Mouse (Mus musculus): ENCODE measurements around the gene Hdx. TPM values are rescaled to one million over a fixed set of nuclear protein-coding genes. Genes with fewer than 3 reads are reported as not detected.

The Hdx gene
- polyA plus RNA-seq (2021): not detected

DNA sequence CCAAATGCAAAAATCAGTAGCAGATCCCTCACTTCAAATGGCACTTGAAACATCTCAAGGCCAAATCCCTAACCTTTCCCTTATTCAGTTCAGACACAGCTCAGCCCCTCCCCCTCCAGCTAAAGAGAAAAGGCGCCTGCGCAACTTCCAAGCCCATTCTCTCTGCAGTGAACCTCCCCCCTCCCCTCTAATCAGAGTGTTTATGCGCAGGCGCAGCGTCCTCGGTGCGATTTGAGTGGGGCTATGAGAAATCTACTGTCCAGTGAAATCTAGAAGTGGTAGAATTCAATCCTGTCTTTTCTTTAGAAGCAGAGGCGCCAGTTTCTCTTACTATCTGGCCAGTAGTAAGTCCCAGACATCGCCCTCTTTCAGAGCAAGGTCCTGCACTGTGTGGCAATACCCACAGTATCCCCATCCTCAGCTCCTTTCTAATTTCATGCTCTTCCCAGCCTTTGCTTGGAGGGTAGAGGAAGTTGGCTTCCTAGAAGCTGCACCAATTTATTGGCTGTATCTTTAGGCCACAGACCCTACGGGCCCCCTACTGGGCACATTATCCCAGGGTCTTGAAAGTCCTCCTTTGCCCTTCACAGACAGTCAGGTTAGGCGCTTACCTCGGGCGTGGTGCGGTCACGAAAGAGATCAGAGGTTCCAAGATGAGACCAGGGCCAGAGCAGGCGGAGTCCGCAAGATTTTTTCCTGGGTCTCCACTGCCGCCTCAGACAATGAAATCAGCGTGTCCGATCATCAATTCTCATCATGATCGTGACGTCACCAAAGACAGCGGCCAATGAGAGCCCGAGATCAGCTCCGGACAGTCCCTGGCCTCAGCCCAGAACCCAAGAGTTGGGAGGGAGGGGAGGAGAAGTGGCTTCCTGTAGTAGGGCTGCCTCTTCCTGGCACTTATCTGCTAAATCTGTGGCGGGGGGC, at the start of gene Hdx:
TSS of gene Hdx (minus strand) at position 724 of the 927 bp plus-strand sequence.
- ATAC-seq (no peak), DNase-seq (ENCODE audit: low read depth, low spot score) (no peak)
- in situ Hi-C loops (cut with MboI; ENCODE audit: low pct_unique_long_range_greater_than_20kb): no loop called here
- TF ChIP-seq CTCF (IDR thresholded peaks at IDR 0.05): no peak
- H3K27me3 ChIP-seq: peaks cover 22% of the 10 kb centered on the region
- ChIA-PET POLR2A (no interaction called here), CTCF (no interaction called here)

DNA sequence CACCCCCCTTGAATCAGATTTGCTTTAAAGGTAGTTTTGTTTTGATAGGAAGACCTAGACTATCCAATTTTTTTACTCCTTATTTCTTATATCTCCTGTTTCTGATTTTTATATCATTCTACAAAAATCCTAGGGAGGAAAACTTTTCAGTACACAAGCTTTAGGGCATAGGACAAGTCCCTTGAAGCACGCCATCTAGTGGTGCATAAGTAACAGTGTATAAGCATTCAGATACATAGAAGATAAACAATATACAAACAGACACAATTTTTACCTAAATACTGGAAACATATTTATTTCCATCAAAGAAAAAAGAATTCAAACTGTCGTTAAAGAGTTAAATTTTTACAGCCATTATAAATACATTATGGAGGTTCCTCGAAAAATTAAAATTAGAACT, 11.2 kb downstream of the Hdx start:
- no peak for TF ChIP-seq CTCF (IDR thresholded peaks at IDR 0.05)
- DNase-seq (ENCODE audit: low read depth, low spot score) (no peak), ATAC-seq (no peak)
- ChIA-PET CTCF (no interaction called here), POLR2A (no interaction called here)
- in situ Hi-C loops (cut with MboI; ENCODE audit: low pct_unique_long_range_greater_than_20kb): no loop called here
- H3K27me3 ChIP-seq: peaks cover 23% of the 10 kb centered on the region

DNA sequence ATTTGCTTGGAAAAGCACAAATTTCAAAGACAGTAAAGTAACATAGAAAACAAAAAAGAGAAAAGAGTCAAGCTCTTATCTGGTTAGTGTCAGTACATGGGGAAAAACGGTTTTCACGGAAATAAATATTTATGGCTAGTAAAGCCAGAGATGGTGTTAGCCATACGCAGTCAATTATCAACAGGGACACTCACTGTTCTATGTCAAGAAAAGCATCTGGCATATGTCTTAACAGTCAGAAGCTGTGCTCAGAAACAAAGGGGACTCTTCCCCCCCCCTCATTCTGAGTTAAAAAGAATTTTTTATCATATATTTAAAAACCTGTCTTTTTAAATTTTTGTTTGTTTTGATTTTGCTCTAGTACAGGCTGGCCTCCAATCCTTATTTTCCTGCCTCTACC, 25.2 kb downstream of the Hdx start:
- POLR2A ChIA-PET: no interaction called here
- ATAC-seq (no peak), DNase-seq (ENCODE audit: low read depth, low spot score) (no peak)
- in situ Hi-C loops (cut with MboI; ENCODE audit: low pct_unique_long_range_greater_than_20kb): no loop called here
- peaks cover 73% of the 10 kb centered on the region for H3K27me3 ChIP-seq
- CTCF ChIA-PET: no interaction called here
- TF ChIP-seq CTCF (IDR thresholded peaks at IDR 0.05): no peak

GRCm38 (mm10) chrX:111660381-111660780, 36.5 kb downstream of the Hdx start:
- ChIA-PET CTCF (no interaction called here), POLR2A (no interaction called here)
- in situ Hi-C loops (cut with MboI; ENCODE audit: low pct_unique_long_range_greater_than_20kb): no loop called here
- no peak for ATAC-seq
- DNase-seq (ENCODE audit: low read depth, low spot score): no peak
- TF ChIP-seq CTCF (IDR thresholded peaks at IDR 0.05): no peak
- H3K27me3 ChIP-seq: peaks cover 53% of the 10 kb centered on the region

DNA sequence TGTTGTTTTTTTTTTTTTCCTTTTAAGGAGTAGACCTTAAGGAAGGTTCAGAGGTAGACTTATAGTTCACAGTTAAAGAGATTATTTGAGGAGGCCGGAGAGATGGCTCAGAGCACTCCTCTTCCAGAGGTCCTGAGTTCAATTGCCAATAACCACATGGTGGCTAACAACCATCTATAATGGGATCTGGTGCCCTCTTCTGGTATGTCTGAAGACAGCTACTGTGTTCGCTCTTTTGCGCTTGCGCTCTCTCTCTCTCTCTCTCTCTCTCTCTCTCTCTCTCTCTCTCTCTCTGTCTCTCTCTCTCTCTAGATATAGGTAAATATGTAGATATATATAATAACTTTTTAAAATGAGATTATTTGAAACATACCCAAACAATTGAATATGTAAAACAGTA, 38.2 kb downstream of the Hdx start:
- CTCF ChIA-PET: no interaction called here
- no peak for ATAC-seq
- H3K27me3 ChIP-seq: peaks cover 53% of the 10 kb centered on the region
- in situ Hi-C loops (cut with MboI; ENCODE audit: low pct_unique_long_range_greater_than_20kb): no loop called here
- peak; percentile 37 for TF ChIP-seq CTCF (IDR thresholded peaks at IDR 0.05)
- no peak for DNase-seq (ENCODE audit: low read depth, low spot score)
- POLR2A ChIA-PET: no interaction called here

DNA sequence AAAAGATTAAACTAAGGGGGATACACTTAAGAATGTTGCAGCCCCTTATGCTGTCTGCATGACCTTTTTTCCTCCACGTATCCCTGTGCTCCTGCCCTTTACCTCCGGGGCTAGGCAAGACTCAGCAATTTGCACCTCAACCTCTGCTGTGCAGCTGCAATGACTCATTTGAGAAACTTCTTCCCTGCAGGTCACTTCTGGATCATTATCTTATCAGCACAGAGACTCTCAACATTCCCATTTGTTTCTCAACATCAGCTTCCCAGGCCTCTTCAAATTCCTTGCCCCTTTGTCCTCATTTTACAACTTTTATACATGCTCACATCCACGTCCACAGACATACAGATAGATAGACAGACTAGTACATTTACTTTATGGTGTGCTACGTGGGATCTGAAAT, 51.9 kb downstream of the Hdx start:
- in situ Hi-C loops (cut with MboI; ENCODE audit: low pct_unique_long_range_greater_than_20kb): no loop called here
- CTCF ChIA-PET: no interaction called here
- POLR2A ChIA-PET: no interaction called here
- TF ChIP-seq CTCF (IDR thresholded peaks at IDR 0.05): no peak
- ATAC-seq (no peak), DNase-seq (ENCODE audit: low read depth, low spot score) (no peak)
- H3K27me3 ChIP-seq: peaks cover 23% of the 10 kb centered on the region

DNA sequence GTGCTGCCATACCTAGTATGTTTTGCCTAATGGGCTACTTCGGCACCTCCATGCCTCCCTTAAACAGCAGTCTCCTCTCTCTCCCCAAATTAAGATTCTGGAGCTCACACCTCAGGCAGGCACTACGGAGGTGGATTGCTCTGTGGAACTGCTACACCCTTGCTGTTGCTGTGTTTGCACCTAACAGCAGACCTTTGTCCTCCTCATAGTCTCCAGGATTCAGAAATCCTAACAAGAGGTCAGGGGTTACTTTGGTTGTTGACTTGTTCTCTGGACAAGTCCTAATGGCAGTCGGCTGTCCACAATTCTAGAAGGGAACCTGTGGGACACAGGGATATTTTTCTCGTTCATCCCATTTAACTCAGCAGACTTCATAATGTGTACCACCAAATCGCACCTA, 56.3 kb downstream of the Hdx start:
- no peak for TF ChIP-seq CTCF (IDR thresholded peaks at IDR 0.05)
- ChIA-PET CTCF (no interaction called here), POLR2A (no interaction called here)
- in situ Hi-C loops (cut with MboI; ENCODE audit: low pct_unique_long_range_greater_than_20kb): no loop called here
- DNase-seq (ENCODE audit: low read depth, low spot score) (no peak), ATAC-seq (no peak)
- H3K27me3 ChIP-seq: peaks cover 4% of the 10 kb centered on the region

DNA sequence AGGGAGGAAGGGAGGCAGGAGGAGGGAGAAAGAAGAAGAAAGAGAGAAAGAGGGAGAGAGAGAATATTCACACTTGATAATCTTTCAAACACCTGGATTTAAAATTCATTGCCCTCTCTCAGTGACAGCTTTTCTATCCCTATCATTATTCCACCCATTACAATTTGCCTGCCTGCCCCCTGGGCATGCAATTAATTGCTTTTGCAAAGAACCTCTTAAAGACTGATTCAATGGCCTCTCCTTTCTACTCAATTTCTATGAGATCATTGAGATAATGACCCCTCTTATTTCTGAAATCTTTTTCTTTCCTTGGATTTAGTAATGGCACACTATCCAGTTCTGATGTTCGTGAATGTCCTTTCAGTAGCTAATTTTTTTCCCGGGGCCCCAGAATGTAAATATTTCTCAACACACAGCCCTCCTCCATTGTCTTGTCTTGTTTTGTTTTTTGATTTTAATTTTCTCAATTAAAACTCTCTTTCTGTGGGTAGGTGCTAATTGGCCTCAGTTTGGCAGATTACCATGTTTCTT, 99.2 kb downstream of the Hdx start:
- in situ Hi-C loops (cut with MboI; ENCODE audit: low pct_unique_long_range_greater_than_20kb): no loop called here
- DNase-seq (ENCODE audit: low read depth, low spot score): no peak
- TF ChIP-seq CTCF (IDR thresholded peaks at IDR 0.05): no peak
- ATAC-seq: no peak
- ChIA-PET CTCF (interaction anchor here (0.7 kb wide), 1 partner anchor 13 kb away, joined by 4 read pairs; no protein-coding TSS in a partner anchor), POLR2A (no interaction called here)
- H3K27me3 ChIP-seq: peaks cover 26% of the 10 kb centered on the region

DNA sequence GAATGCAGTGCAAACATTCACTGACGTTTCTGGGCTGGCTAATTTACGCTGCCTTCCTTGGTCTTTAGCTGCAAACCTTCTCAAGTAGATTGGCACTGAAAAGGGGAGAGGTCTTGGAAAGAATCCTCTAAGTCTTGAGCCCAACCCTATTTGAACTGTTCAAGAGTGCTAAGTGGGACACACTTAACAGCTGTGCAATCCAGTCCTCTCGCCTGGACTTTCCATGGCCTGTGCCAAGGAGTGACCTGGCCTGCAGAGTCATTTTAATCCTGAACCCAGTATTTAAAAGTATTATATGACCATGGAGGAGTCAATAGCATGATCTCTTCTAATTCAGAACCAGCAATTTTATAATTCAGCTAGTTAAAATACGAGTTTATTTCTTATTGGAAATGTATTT, 109.3 kb downstream of the Hdx start:
- ChIA-PET POLR2A (no interaction called here), CTCF (no interaction called here)
- no peak for TF ChIP-seq CTCF (IDR thresholded peaks at IDR 0.05)
- DNase-seq (ENCODE audit: low read depth, low spot score) (no peak), ATAC-seq (no peak)
- peaks cover 48% of the 10 kb centered on the region for H3K27me3 ChIP-seq
- in situ Hi-C loops (cut with MboI; ENCODE audit: low pct_unique_long_range_greater_than_20kb): no loop called here

GRCm38 (mm10) chrX:111577044-111577443, 119.8 kb downstream of the Hdx start:
- TF ChIP-seq CTCF (IDR thresholded peaks at IDR 0.05): no peak
- DNase-seq (ENCODE audit: low read depth, low spot score) (no peak), ATAC-seq (no peak)
- ChIA-PET POLR2A (no interaction called here), CTCF (no interaction called here)
- H3K27me3 ChIP-seq: peaks cover 41% of the 10 kb centered on the region
- in situ Hi-C loops (cut with MboI; ENCODE audit: low pct_unique_long_range_greater_than_20kb): no loop called here

- TF ChIP-seq CTCF (IDR thresholded peaks at IDR 0.05): no peak
- no peak for DNase-seq (ENCODE audit: low read depth, low spot score)
- ChIA-PET CTCF (no interaction called here), POLR2A (no interaction called here)
- ATAC-seq: no peak
- H3K27me3 ChIP-seq: peaks cover 21% of the 10 kb centered on the region
- in situ Hi-C loops (cut with MboI; ENCODE audit: low pct_unique_long_range_greater_than_20kb): no loop called here
Measured at GRCm38 (mm10) chrX:111537859-111538258, 159.0 kb downstream of the Hdx start, which contains the start of gene Rps6ka6. TSS of gene Rps6ka6 (minus strand) at chrX:111537959.

Other genes with a start within 250 kb of the Hdx start
- gene Rps6ka6, start 159.1 kb downstream of the Hdx start, polyA plus RNA-seq (2021): 0.18 TPM
- gene Gm45194, start 194.3 kb upstream of the Hdx start, polyA plus RNA-seq (2021): not detected

Data from Patski (cell line).